In genomic region chr1:88303762-88304161, GRCm38 (mm10) we compare ENCODE assay signal across 18 mouse cellular contexts. TPM values are rescaled to one million over a fixed set of nuclear protein-coding genes. Genes with fewer than 3 reads are reported as not detected.
DNase-seq lines count a peak whose midpoint lies in the region; ATAC-seq and TF ChIP-seq lines count a peak whose summit lies in the region.
"Had no signal": no experiment of that assay in that cellular context is flagged by ENCODE, and none has a peak within 500 bp of the region (broad histone marks: within the 10 kb centered on the region; RNA-seq: fewer than 3 reads in every experiment).

No protein-coding gene starts in this region.

- H3K27me3 ChIP-seq in kidney, postnatal 0 days (ENCODE audit: insufficient read depth, low read length): no peaks in the 10 kb centered on the region
- H3K27me3 ChIP-seq in limb, embryonic 11.5 days (ENCODE audit: control insufficient read depth, insufficient read depth, low read length): no peaks in the 10 kb centered on the region
- H3K27me3 ChIP-seq: heart, embryonic 12.5 days; stomach, embryonic 15.5 days had no signal

- no peaks in the 10 kb centered on the region for H3K4me1 ChIP-seq in kidney, postnatal 0 days (replicated peaks; ENCODE audit: insufficient read depth, low read length)
- H3K4me1 ChIP-seq in limb, embryonic 11.5 days (ENCODE audit: control insufficient read depth, insufficient read depth, low read length): no peaks in the 10 kb centered on the region
- H3K4me1 ChIP-seq: heart, embryonic 12.5 days; stomach, embryonic 15.5 days had no signal

- H3K9ac ChIP-seq in kidney, postnatal 0 days (ENCODE audit: low read depth, low read length): no peak overlapping the region
- no peak overlapping the region for H3K9ac ChIP-seq in limb, embryonic 11.5 days (ENCODE audit: low read length)
- H3K9ac ChIP-seq: heart, embryonic 12.5 days; liver, postnatal 0 days; stomach, embryonic 15.5 days had no signal

- peak; percentile 10 for DNase-seq in kidney, postnatal 0 days (ENCODE audit: low spot score)
- no peak for DNase-seq in kidney, adult 8-10 months
- DNase-seq in 416B (ENCODE audit: low read depth) (peak; percentile 3), A20 (ENCODE audit: low read depth, low spot score) (peak; percentile 7)
- DNase-seq in limb, embryonic 11.5 days (ENCODE audit: low spot score): peak; percentile 24
- no peak for DNase-seq in adrenal gland, adult 18-20 months (ENCODE audit: low spot score in 2 of 2)
- no peak for DNase-seq in kidney, postnatal 36 days
- DNase-seq: adrenal gland, adult 2 months; cerebellum, adult 18-20 months; heart, postnatal 4 days; kidney, postnatal 25 days; liver, postnatal 0 days had no signal

- H3K36me3 ChIP-seq in kidney, postnatal 0 days (ENCODE audit: insufficient read depth, low read length): no peaks in the 10 kb centered on the region
- no peaks in the 10 kb centered on the region for H3K36me3 ChIP-seq in limb, embryonic 11.5 days (ENCODE audit: control insufficient read depth, insufficient read depth, low read length)
- H3K36me3 ChIP-seq: heart, embryonic 12.5 days; stomach, embryonic 15.5 days had no signal

- WGBS in kidney, postnatal 0 days: 62% methylated on average over 6 of the region's 6 CpGs
- 66% methylated on average over 6 of the region's 6 CpGs for WGBS in limb, embryonic 11.5 days

- no peak overlapping the region for H3K4me3 ChIP-seq in kidney, postnatal 0 days (replicated peaks; ENCODE audit: low read depth, low read length)
- H3K4me3 ChIP-seq in limb, embryonic 11.5 days (ENCODE audit: low read depth, low read length): no peak overlapping the region
- H3K4me3 ChIP-seq: heart, embryonic 12.5 days; stomach, embryonic 15.5 days had no signal

- ATAC-seq in kidney, postnatal 0 days (replicated peaks; ENCODE audit: low FRiP score, low read depth): no peak
- no peak for ATAC-seq in limb, embryonic 11.5 days (ENCODE audit: insufficient number of reproducible peaks, low FRiP score, low TSS enrichment, low read depth)
- ATAC-seq: forebrain, embryonic 16.5 days; intestine, postnatal 0 days; liver, postnatal 0 days had no signal

- peaks cover 51% of the 10 kb centered on the region for H3K9me3 ChIP-seq in kidney, postnatal 0 days (replicated peaks; ENCODE audit: low read length)
- H3K9me3 ChIP-seq in limb, embryonic 11.5 days (ENCODE audit: control insufficient read depth, low read length): peaks cover 83% of the 10 kb centered on the region
- H3K9me3 ChIP-seq: stomach, embryonic 15.5 days had no signal

- TF ChIP-seq CTCF in kidney, postnatal 0 days (IDR thresholded peaks at IDR 0.05; ENCODE audit: low read depth): no peak

- no peak overlapping the region for H3K27ac ChIP-seq in kidney, postnatal 0 days
- no peak overlapping the region for H3K27ac ChIP-seq in limb, embryonic 11.5 days (replicated peaks; ENCODE audit: low read depth, low read length)
- H3K27ac ChIP-seq: stomach, embryonic 15.5 days had no signal

- no peak overlapping the region for H3K4me2 ChIP-seq in kidney, postnatal 0 days (ENCODE audit: low read length)
- no peak overlapping the region for H3K4me2 ChIP-seq in limb, embryonic 11.5 days (ENCODE audit: low read depth, severe bottlenecking)
- H3K4me2 ChIP-seq: heart, embryonic 12.5 days; stomach, embryonic 15.5 days had no signal

RNA-seq across cellular contexts. Expression of gene Trpm8, which starts 26.3 kb away (rescaled TPM):
- not detected in 2 replicates for polyA plus RNA-seq in kidney, postnatal 0 days (2015; fragmentation: Nextera tagmentation; extraction: Ambion mirVana)
- not detected in 2 replicates for polyA plus RNA-seq in limb, embryonic 11.5 days (2014; fragmentation: Nextera tagmentation; extraction: Ambion mirVana)
- total RNA-seq in adrenal gland, adult 18-20 months (2021): not detected
- total RNA-seq: adrenal gland, adult 2 months; gastrocnemius, adult 8-10 months; heart, postnatal 4 days had no signal
- polyA plus RNA-seq: adrenal gland, adult 2 months; heart, embryonic 12.5 days; intestine, postnatal 0 days; liver, postnatal 0 days; stomach, embryonic 15.5 days; thymus, postnatal 0 days had no signal

RNA-seq across cellular contexts. Expression of gene Hjurp, which starts 26.3 kb away (rescaled TPM):
- 56.3 and 62.7 TPM in 2 replicates for polyA plus RNA-seq in kidney, postnatal 0 days (2015; fragmentation: Nextera tagmentation; extraction: Ambion mirVana)
- polyA plus RNA-seq in limb, embryonic 11.5 days (2014; fragmentation: Nextera tagmentation; extraction: Ambion mirVana): 174 and 204 TPM in 2 replicates
- total RNA-seq in adrenal gland, adult 18-20 months (2021): 10 to 100 TPM; 21.7 to 27.4 TPM

Comparison
In these comparisons a context has a peak if more than half of its experiments do, and no peak if none do; other contexts are left out.
1. DNase-seq: peak in kidney, postnatal 0 days (single experiment), 416B (single experiment), A20 (single experiment) and limb, embryonic 11.5 days (single experiment); none in kidney, adult 8-10 months (0 of 2), adrenal gland, adult 18-20 months (0 of 2) and kidney, postnatal 36 days (0 of 2).